Mouse (Mus musculus): ENCODE data around the gene Map3k4.

- TF ChIP-seq POLR2A (IDR thresholded peaks at IDR 0.05; ENCODE audit: borderline replicate concordance, insufficient read depth, low read length) (no peak), CTCF (IDR thresholded peaks at IDR 0.05; ENCODE audit: borderline replicate concordance, insufficient read depth, low read depth, low read length) (no peak)
These were observed 57.2 kb downstream of the Map3k4 start for GRCm38 (mm10) chr17:12261376-12261775.
